Mouse (Mus musculus) liver, embryonic 18 days (tissue): Measurements from ENCODE around the gene Tpx2. TPM values are rescaled to one million over a fixed set of nuclear protein-coding genes. Genes with fewer than 3 reads are reported as not detected.

ENCODE experiments used
- polyA plus RNA-seq: library from polyadenylated mRNA; depleted of rRNA; stranded (reverse); fragments of >200 nt; gene quantifications from 2 replicates; pipeline ENCODE4 v1.2.3, GENCODE M21; 2012; rRNA removed

Tpx2 gene
- 21.1 and 23.6 TPM in 2 replicates for polyA plus RNA-seq

GRCm38 (mm10) chr2:152847815-152848302 lies at the start of gene Tpx2:
Tpx2 (plus strand) TSS chr2:152847964.

GRCm38 (mm10) chr2:152831019-152831878 lies 16.5 kb upstream of the Tpx2 start, which contains the start of gene Bcl2l1:
Bcl2l1 (minus strand) TSS chr2:152831728.

GRCm38 (mm10) chr2:152911031-152911430 lies 63.3 kb downstream of the Tpx2 start, which contains the start of gene Mylk2:
Mylk2 (plus strand) TSS chr2:152911352.

GRCm38 (mm10) chr2:152933048-152933447 lies 85.3 kb downstream of the Tpx2 start, which contains the start of gene Foxs1:
Foxs1 (minus strand) TSS chr2:152933208.

Other genes with a start within 250 kb of the Tpx2 start
- not detected in 2 replicates for gene Defb45, start 248.6 kb upstream of the Tpx2 start, polyA plus RNA-seq
- gene Defb36, start 243.6 kb upstream of the Tpx2 start, polyA plus RNA-seq: not detected in 2 replicates
- gene Defb25, start 224.9 kb upstream of the Tpx2 start, polyA plus RNA-seq: not detected in 2 replicates
- 1.1 and 1.2 TPM in 2 replicates for gene Rem1, start 221.0 kb upstream of the Tpx2 start, polyA plus RNA-seq
- 50.0 and 56.9 TPM in 2 replicates for gene H13, start 178.5 kb upstream of the Tpx2 start, polyA plus RNA-seq
- gene Mcts2, start 160.9 kb upstream of the Tpx2 start, polyA plus RNA-seq: 5.8 and 5.9 TPM in 2 replicates
- gene Id1, start 111.7 kb upstream of the Tpx2 start, polyA plus RNA-seq: 51.1 and 55.1 TPM in 2 replicates
- gene Cox4i2, start 93.8 kb upstream of the Tpx2 start, polyA plus RNA-seq: 0.78 and 0.91 TPM in 2 replicates
- 54.2 and 57.5 TPM in 2 replicates for gene Bcl2l1, start 16.2 kb upstream of the Tpx2 start, polyA plus RNA-seq
- 0.01 TPM in 1 of 2 replicates, not detected in the other for gene Mylk2, start 63.4 kb downstream of the Tpx2 start, polyA plus RNA-seq
- gene Foxs1, start 85.2 kb downstream of the Tpx2 start, polyA plus RNA-seq: 0.48 and 0.83 TPM in 2 replicates
- not detected in 2 replicates for gene Dusp15, start 103.7 kb downstream of the Tpx2 start, polyA plus RNA-seq
- 0.07 and 0.18 TPM in 2 replicates for gene Ttll9, start 114.5 kb downstream of the Tpx2 start, polyA plus RNA-seq
- 24.3 and 26.5 TPM in 2 replicates for gene Pdrg1, start 167.5 kb downstream of the Tpx2 start, polyA plus RNA-seq
- gene Xkr7, start 183.9 kb downstream of the Tpx2 start, polyA plus RNA-seq: not detected in 2 replicates
- 3.6 and 4.5 TPM in 2 replicates for gene Ccm2l, start 218.0 kb downstream of the Tpx2 start, polyA plus RNA-seq